Mouse (Mus musculus): Measurements from ENCODE around the gene Parvb.

- TF ChIP-seq CTCF (IDR thresholded peaks at IDR 0.05; ENCODE audit: low read depth) = no peak
- peak; percentile 96 for TF ChIP-seq EP300 (IDR thresholded peaks at IDR 0.05; ENCODE audit: low read depth)
Observed at GRCm38 (mm10) chr15:84311295-84312085, 79.6 kb downstream of the Parvb start.
